Mouse (Mus musculus) olfactory bulb, adult 2 months (tissue): Measurements from ENCODE around the gene Inpp4a.

ENCODE experiments used
- CTCF ChIP-seq: fragments of 200-500 bp; IDR thresholded peaks from 2 replicates; pipeline ENCODE4 v1.5.1; 2012; ENCODE audit warnings: low read depth, mild to moderate bottlenecking, low read length, moderate library complexity; ENCODE audit not compliant: insufficient read depth
- POLR2A ChIP-seq: fragments of 200-500 bp; IDR thresholded peaks from 2 replicates; pipeline ENCODE4 v1.6.1; 2012; ENCODE audit warnings: mild to moderate bottlenecking, low read depth, low read length, moderate library complexity; ENCODE audit not compliant: insufficient read depth

- TF ChIP-seq POLR2A, result no peak
- TF ChIP-seq CTCF, result no peak
Observed at GRCm38 (mm10) chr1:37332756-37333155, 33.1 kb downstream of the Inpp4a start.
